Mouse (Mus musculus) neutrophil, adult 65 days (primary cell): ENCODE measurements around the gene Taar5. TPM values are rescaled to one million over a fixed set of nuclear protein-coding genes. Genes with fewer than 3 reads are reported as not detected.

Source experiments
- total RNA-seq: library from RNA; stranded (reverse); gene quantifications from 2 replicates; pipeline ENCODE4 v1.2.4, GENCODE M21; 2023

Gene Taar5
- total RNA-seq: not detected in 2 replicates

DNA sequence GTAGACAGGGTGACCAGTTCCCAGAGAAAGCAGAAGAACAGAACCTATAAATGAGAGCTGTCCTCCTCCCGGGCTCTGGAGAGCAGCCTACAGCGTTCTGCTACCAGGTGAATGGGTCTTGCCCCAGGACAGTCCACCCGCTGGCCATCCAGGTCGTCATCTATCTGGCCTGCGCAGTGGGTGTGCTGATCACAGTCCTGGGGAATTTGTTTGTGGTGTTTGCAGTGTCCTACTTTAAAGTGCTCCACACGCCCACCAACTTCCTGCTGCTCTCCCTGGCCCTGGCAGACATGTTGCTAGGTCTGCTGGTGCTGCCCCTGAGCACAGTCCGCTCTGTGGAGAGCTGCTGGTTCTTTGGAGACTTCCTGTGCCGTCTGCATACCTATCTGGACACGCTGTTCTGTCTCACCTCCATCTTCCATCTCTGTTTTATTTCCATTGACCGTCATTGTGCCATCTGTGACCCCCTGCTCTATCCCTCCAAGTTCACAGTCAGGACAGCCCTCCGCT is at the start of gene Taar5:
Gene Taar5, plus strand, starts transcription at position 51 of the 510 bp plus-strand sequence.

DNA sequence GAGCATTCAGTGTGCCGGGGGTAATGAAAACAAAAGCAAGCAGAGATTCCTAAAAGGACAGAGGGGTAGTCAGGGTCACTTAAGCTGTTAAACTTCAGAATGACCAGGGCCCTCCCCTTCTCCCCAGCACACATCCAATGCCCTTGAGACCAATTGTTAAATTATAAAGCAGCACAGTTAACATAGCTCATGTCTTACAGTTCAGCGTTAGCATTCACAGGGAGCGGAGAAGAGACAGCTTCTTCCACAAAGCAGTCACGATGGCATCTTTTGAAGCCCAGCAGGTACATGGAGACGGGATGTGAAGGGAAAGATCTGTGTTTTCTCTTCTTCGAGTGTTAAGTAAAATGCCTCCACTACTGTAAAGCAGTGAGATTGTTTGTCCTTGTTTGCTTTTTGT is 32.2 kb upstream of the Taar5 start, which contains the start of gene Taar2:
Gene Taar2, plus strand, starts transcription at position 261 of the 400 bp plus-strand sequence.

GRCm38 (mm10) chr10:23949508-23950005 is 20.9 kb upstream of the Taar5 start, which contains the start of gene Taar3:
TSS of gene Taar3 (plus strand) at chr10:23949558.

DNA sequence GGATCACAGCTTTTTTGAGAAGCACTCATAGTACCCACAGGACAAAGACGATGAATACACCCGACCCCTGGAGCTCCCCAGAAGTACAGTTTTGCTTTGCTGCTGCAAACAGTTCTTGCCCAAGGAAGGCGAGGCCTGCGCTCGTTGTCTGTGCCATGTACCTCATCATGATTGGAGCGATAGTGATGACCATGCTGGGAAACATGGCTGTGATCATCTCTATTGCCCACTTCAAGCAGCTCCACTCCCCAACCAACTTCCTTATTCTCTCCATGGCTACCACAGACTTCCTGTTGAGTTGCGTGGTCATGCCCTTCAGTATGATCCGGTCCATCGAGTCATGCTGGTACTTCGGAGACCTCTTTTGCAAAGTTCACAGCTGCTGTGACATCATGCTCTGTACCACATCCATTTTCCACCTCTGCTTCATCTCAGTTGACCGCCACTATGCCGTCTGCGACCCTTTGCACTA is 10.0 kb upstream of the Taar5 start, which contains the start of gene Taar4:
Gene Taar4, plus strand, starts transcription at position 51 of the 472 bp plus-strand sequence.

GRCm38 (mm10) chr10:23985546-23985945 is 15.0 kb downstream of the Taar5 start, which contains the start of gene Taar6:
TSS of gene Taar6 (minus strand) at chr10:23985646.

GRCm38 (mm10) chr10:23993381-23993780 is 22.9 kb downstream of the Taar5 start, which contains the start of gene Taar7a:
TSS of gene Taar7a (minus strand) at chr10:23993481.

DNA sequence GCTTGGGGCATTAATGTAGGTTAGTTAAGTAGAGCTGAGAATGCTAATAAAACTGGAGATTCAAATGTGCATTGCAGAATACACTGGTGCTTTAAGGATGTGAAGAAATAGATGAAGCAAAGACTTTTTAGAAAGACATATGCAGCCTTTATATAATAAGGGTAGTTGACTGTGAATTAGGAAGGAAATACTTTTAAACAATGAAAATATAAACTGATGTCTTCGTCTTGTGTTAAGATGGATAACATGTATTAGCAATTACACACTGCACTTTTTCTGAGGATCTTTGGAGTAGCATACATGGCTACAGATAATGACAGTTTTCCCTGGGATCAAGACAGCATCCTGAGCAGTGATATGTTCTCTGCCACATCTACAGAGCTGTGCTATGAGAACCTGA is 29.1 kb downstream of the Taar5 start, which contains the start of gene Taar7b:
Gene Taar7b, plus strand, starts transcription at position 301 of the 400 bp plus-strand sequence.

Other genes starting within 250 kb of the Taar5 start
- gene Rps12, start 183.4 kb upstream of the Taar5 start, total RNA-seq: 294 and 605 TPM in 2 replicates
- gene Slc18b1, start 173.7 kb upstream of the Taar5 start, total RNA-seq: not detected in 2 replicates
- gene Vnn3, start 119.2 kb upstream of the Taar5 start, total RNA-seq: 42.8 and 50.9 TPM in 2 replicates
- gene Vnn1, start 76.0 kb upstream of the Taar5 start, total RNA-seq: not detected in 2 replicates
- not detected in 2 replicates for gene Taar1, start 50.4 kb upstream of the Taar5 start, total RNA-seq
- not detected in 2 replicates for gene Taar2, start 32.1 kb upstream of the Taar5 start, total RNA-seq
- gene Taar3, start 21.1 kb upstream of the Taar5 start, total RNA-seq: not detected in 2 replicates
- not detected in 2 replicates for gene Taar4, start 10.2 kb upstream of the Taar5 start, total RNA-seq
- not detected in 2 replicates for gene Taar6, start 14.9 kb downstream of the Taar5 start, total RNA-seq
- gene Taar7a, start 22.8 kb downstream of the Taar5 start, total RNA-seq: not detected in 2 replicates
- gene Taar7b, start 29.2 kb downstream of the Taar5 start, total RNA-seq: not detected in 2 replicates
- not detected in 2 replicates for gene Taar7d, start 56.5 kb downstream of the Taar5 start, total RNA-seq
- gene Taar7e, start 66.9 kb downstream of the Taar5 start, total RNA-seq: not detected in 2 replicates
- not detected in 2 replicates for gene Taar7f, start 78.8 kb downstream of the Taar5 start, total RNA-seq
- gene Taar8a, start 105.8 kb downstream of the Taar5 start, total RNA-seq: not detected in 2 replicates
- not detected in 2 replicates for gene Taar8b, start 121.6 kb downstream of the Taar5 start, total RNA-seq
- not detected in 2 replicates for gene Taar8c, start 131.2 kb downstream of the Taar5 start, total RNA-seq
- gene Taar9, start 138.8 kb downstream of the Taar5 start, total RNA-seq: not detected in 2 replicates
- gene Stx7, start 178.6 kb downstream of the Taar5 start, total RNA-seq: 82.1 and 86.0 TPM in 2 replicates